Mouse (Mus musculus) embryonic facial prominence, embryonic 11.5 days (tissue): ENCODE measurements around the gene Pank2. TPM values are rescaled to one million over a fixed set of nuclear protein-coding genes. Genes with fewer than 3 reads are reported as not detected.
"Not testable (repeated sequence)": the region's sequence is repeated elsewhere in the genome, so short reads cannot be mapped to it uniquely, and the experiment has no call there.

ENCODE experiments used
- ATAC-seq: fragments of 200-750 bp; cut with Nextera tagmentation; replicated peaks from 2 replicates; pipeline ENCODE4 v1.8.0; 2017; ENCODE audit warnings: low read depth; ENCODE audit not compliant: insufficient number of reproducible peaks, low FRiP score, low TSS enrichment
- DNase-seq: peaks from one replicate; pipeline ENCODE4 v3.0.0-alpha.2; 2015; ENCODE audit warnings: low spot score
- H3K27ac ChIP-seq: fragments of 300-500 bp; sonication (generic); replicated peaks from 2 replicates; pipeline ENCODE4 v1.5.1; 2014; ENCODE audit warnings: mild to moderate bottlenecking, low read depth, low read length, control low read depth
- H3K27me3 ChIP-seq: fragments of 300-500 bp; sonication (generic); 2 replicates; pipeline ENCODE4 v1.6.1; 2014; ENCODE audit warnings: mild to moderate bottlenecking, low read length, moderate library complexity, mixed read lengths; ENCODE audit not compliant: control insufficient read depth, insufficient read depth
- H3K36me3 ChIP-seq: fragments of 300-500 bp; sonication (generic); replicated peaks from 2 replicates; pipeline ENCODE4 v1.6.1; 2014; ENCODE audit warnings: low read depth, mild to moderate bottlenecking, low read length, moderate library complexity, mixed read lengths; ENCODE audit not compliant: control insufficient read depth, insufficient read depth
- H3K4me1 ChIP-seq: fragments of 300-500 bp; sonication (generic); 2 replicates; pipeline ENCODE4 v1.6.1; 2014; ENCODE audit warnings: low read length, mixed read lengths; ENCODE audit not compliant: control insufficient read depth, insufficient read depth
- H3K4me2 ChIP-seq: fragments of 300-500 bp; sonication (generic); 2 replicates; pipeline ENCODE4 v1.6.1; 2014; ENCODE audit warnings: low read depth, mild to moderate bottlenecking, control low read depth, low read length, moderate library complexity
- H3K4me3 ChIP-seq: fragments of 300-500 bp; sonication (generic); 2 replicates; pipeline ENCODE4 v1.5.1; 2014; ENCODE audit warnings: low read depth, low read length, control low read depth
- H3K9ac ChIP-seq: fragments of 300-500 bp; sonication (generic); replicated peaks from 2 replicates; pipeline ENCODE4 v1.6.1; 2014; ENCODE audit warnings: mild to moderate bottlenecking, control low read depth, low read length
- H3K9me3 ChIP-seq: fragments of 300-500 bp; sonication (generic); replicated peaks from 2 replicates; pipeline ENCODE4 v1.6.1; 2016; ENCODE audit warnings: mild to moderate bottlenecking, low read length, inconsistent platforms, mixed read lengths; ENCODE audit not compliant: control insufficient read depth
- WGBS: fragments of 180-500 bp; shearing (Covaris S2); extraction: QIAGEN DNeasy Blood & Tissue Kit; methylation state at CpG from one replicate; pipeline ENCODE4 v1.1.7; 2014; 5-methylcytosine and 5-hydroxymethylcytosine counted together
- polyA plus RNA-seq: library from polyadenylated mRNA; unstranded; fragments of >200 nt; fragmentation: Nextera tagmentation; extraction: Ambion mirVana; gene quantifications from 2 replicates; pipeline ENCODE4 v1.2.1, GENCODE M21; 2014

The Pank2 gene
- polyA plus RNA-seq, 1 experiment from 2014 or later: 68.0 TPM

GRCm38 (mm10) chr2:131316167-131316566, 53.9 kb downstream of the Pank2 start:
- WGBS: 79% methylated on average over 2 of the region's 2 CpGs
- no peaks in the 10 kb centered on the region; the same call in 1 of the 2 replicates for H3K36me3 ChIP-seq
- DNase-seq (no peak), ATAC-seq (0 out of 2 replicates have a peak, but pooled peaks have one; percentile 23)
- no peaks in the 10 kb centered on the region for H3K27me3 ChIP-seq
- H3K4me3 ChIP-seq: no peak overlapping the region
- H3K4me2 ChIP-seq: no peak overlapping the region
- H3K4me1 ChIP-seq: no peaks in the 10 kb centered on the region
- no peak overlapping the region for H3K27ac ChIP-seq
- no peak overlapping the region for H3K9ac ChIP-seq
- no peaks in the 10 kb centered on the region for H3K9me3 ChIP-seq

- ATAC-seq: no peak
Measured at GRCm38 (mm10) chr2:131319401-131319800, 57.1 kb downstream of the Pank2 start.

GRCm38 (mm10) chr2:131321192-131321591, 58.9 kb downstream of the Pank2 start:
- not testable (repeated sequence) for H3K9me3 ChIP-seq, H3K4me2 ChIP-seq, H3K27ac ChIP-seq, H3K4me1 ChIP-seq, H3K9ac ChIP-seq, ATAC-seq, H3K27me3 ChIP-seq, H3K4me3 ChIP-seq, DNase-seq, H3K36me3 ChIP-seq
- 70% methylated on average over 3 of the region's 3 CpGs for WGBS

More at GRCm38 (mm10) chr2:131319401-131319800, 57.1 kb downstream of the Pank2 start:
- Histone ChIP-seq H3K27me3 (no peaks in the 10 kb centered on the region), H3K9ac (no peak overlapping the region), H3K4me3 (no peak overlapping the region), H3K4me1 (no peaks in the 10 kb centered on the region), H3K4me2 (no peak overlapping the region), H3K9me3 (no peaks in the 10 kb centered on the region), H3K27ac (no peak overlapping the region), H3K36me3 (no peaks in the 10 kb centered on the region)
- no peak for DNase-seq
- WGBS: 75% methylated on average over 6 of the region's 6 CpGs

- ATAC-seq: no peak
- H3K9ac ChIP-seq: no peak overlapping the region
- no peaks in the 10 kb centered on the region for H3K36me3 ChIP-seq
- H3K4me1 ChIP-seq: no peaks in the 10 kb centered on the region
- H3K4me2 ChIP-seq: no peak overlapping the region
- WGBS: 81% methylated on average over 1 of the region's 1 CpGs
- DNase-seq: no peak
- H3K27me3 ChIP-seq: no peaks in the 10 kb centered on the region
- H3K27ac ChIP-seq: no peak overlapping the region
- no peak overlapping the region for H3K4me3 ChIP-seq
- no peaks in the 10 kb centered on the region for H3K9me3 ChIP-seq
Measured at GRCm38 (mm10) chr2:131323675-131324074, 61.4 kb downstream of the Pank2 start.

GRCm38 (mm10) chr2:131326044-131326443, 63.7 kb downstream of the Pank2 start:
- no peak overlapping the region for H3K4me2 ChIP-seq
- H3K9ac ChIP-seq: no peak overlapping the region
- no peak overlapping the region for H3K27ac ChIP-seq
- DNase-seq (no peak), ATAC-seq (no peak)
- no peaks in the 10 kb centered on the region for H3K36me3 ChIP-seq
- no peaks in the 10 kb centered on the region for H3K9me3 ChIP-seq
- no peak overlapping the region for H3K4me3 ChIP-seq
- H3K4me1 ChIP-seq: no peaks in the 10 kb centered on the region
- no peaks in the 10 kb centered on the region for H3K27me3 ChIP-seq
- WGBS: 70% methylated on average over 3 of the region's 3 CpGs

- Histone ChIP-seq H3K4me2 (no peak overlapping the region), H3K4me3 (no peak overlapping the region), H3K9me3 (no peaks in the 10 kb centered on the region), H3K9ac (no peak overlapping the region), H3K36me3 (no peaks in the 10 kb centered on the region), H3K4me1 (no peaks in the 10 kb centered on the region), H3K27ac (no peak overlapping the region), H3K27me3 (no peaks in the 10 kb centered on the region)
- DNase-seq (no peak), ATAC-seq (no peak; the same call in 1 of the 2 replicates)
- 84% methylated on average over 1 of the region's 1 CpGs for whole genome bisulfite sequencing
Measured at GRCm38 (mm10) chr2:131328981-131329380, 66.7 kb downstream of the Pank2 start.

GRCm38 (mm10) chr2:131330548-131330947, 68.3 kb downstream of the Pank2 start:
- no peak for ATAC-seq
- no peaks in the 10 kb centered on the region for H3K27me3 ChIP-seq
- H3K4me3 ChIP-seq: no peak overlapping the region
- H3K9me3 ChIP-seq: no peaks in the 10 kb centered on the region
- H3K4me2 ChIP-seq: no peak overlapping the region
- no peaks in the 10 kb centered on the region for H3K4me1 ChIP-seq
- no peak overlapping the region for H3K9ac ChIP-seq
- 86% methylated on average over 3 of the region's 3 CpGs for WGBS
- no peak overlapping the region for H3K27ac ChIP-seq
- H3K36me3 ChIP-seq: no peaks in the 10 kb centered on the region
- no peak for DNase-seq

- no peaks in the 10 kb centered on the region for H3K4me1 ChIP-seq
- H3K27me3 ChIP-seq: no peaks in the 10 kb centered on the region
- H3K27ac ChIP-seq: no peak overlapping the region
- H3K4me3 ChIP-seq: no peak overlapping the region
- no peak overlapping the region for H3K4me2 ChIP-seq
- no peak for ATAC-seq
- 90% methylated on average over 6 of the region's 6 CpGs for WGBS
- H3K36me3 ChIP-seq: no peaks in the 10 kb centered on the region
- H3K9ac ChIP-seq: no peak overlapping the region
- no peak for DNase-seq
- H3K9me3 ChIP-seq: no peaks in the 10 kb centered on the region
Measured at GRCm38 (mm10) chr2:131337602-131338001, 75.3 kb downstream of the Pank2 start.
